Mouse (Mus musculus) large intestine, adult 2 months (tissue): Measurements from ENCODE around the gene Slx4. TPM values are rescaled to one million over a fixed set of nuclear protein-coding genes. Genes with fewer than 3 reads are reported as not detected.

Experiments
- polyA plus RNA-seq: library from polyadenylated mRNA; depleted of rRNA; stranded (reverse); fragments of >200 nt; gene quantifications from 2 replicates; pipeline ENCODE4 v1.2.3, GENCODE M21; 2012; rRNA removed

The Slx4 gene
- polyA plus RNA-seq, 1 experiment: 14.2 TPM

Other genes with a start within 250 kb of the Slx4 start
- gene Olfr15, start 172.9 kb downstream of the Slx4 start, polyA plus RNA-seq: not detected in 2 replicates
- gene Zfp174, start 156.5 kb downstream of the Slx4 start, polyA plus RNA-seq: 0.50 and 0.67 TPM in 2 replicates
- 60.0 and 71.0 TPM in 2 replicates for gene Naa60, start 131.4 kb downstream of the Slx4 start, polyA plus RNA-seq
- 1.4 and 2.3 TPM in 2 replicates for gene Zfp597, start 119.2 kb downstream of the Slx4 start, polyA plus RNA-seq
- 0.22 TPM in 1 of 2 replicates, not detected in the other for gene Gm20695, start 119.1 kb downstream of the Slx4 start, polyA plus RNA-seq
- 6.1 and 8.4 TPM in 2 replicates for gene 1700037C18Rik, start 95.1 kb downstream of the Slx4 start, polyA plus RNA-seq
- 3.5 and 4.1 TPM in 2 replicates for gene Cluap1, start 95.0 kb downstream of the Slx4 start, polyA plus RNA-seq
- gene Nlrc3, start 27.1 kb downstream of the Slx4 start, polyA plus RNA-seq: 3.1 and 5.8 TPM in 2 replicates
- gene Dnase1, start 33.2 kb upstream of the Slx4 start, polyA plus RNA-seq: 50.8 and 415 TPM in 2 replicates
- 69.2 and 84.4 TPM in 2 replicates for gene Trap1, start 74.1 kb upstream of the Slx4 start, polyA plus RNA-seq
- gene Crebbp, start 210.2 kb upstream of the Slx4 start, polyA plus RNA-seq: 18.2 and 23.9 TPM in 2 replicates